10 mouse cellular contexts compared by ENCODE assay signal in the genomic region with DNA sequence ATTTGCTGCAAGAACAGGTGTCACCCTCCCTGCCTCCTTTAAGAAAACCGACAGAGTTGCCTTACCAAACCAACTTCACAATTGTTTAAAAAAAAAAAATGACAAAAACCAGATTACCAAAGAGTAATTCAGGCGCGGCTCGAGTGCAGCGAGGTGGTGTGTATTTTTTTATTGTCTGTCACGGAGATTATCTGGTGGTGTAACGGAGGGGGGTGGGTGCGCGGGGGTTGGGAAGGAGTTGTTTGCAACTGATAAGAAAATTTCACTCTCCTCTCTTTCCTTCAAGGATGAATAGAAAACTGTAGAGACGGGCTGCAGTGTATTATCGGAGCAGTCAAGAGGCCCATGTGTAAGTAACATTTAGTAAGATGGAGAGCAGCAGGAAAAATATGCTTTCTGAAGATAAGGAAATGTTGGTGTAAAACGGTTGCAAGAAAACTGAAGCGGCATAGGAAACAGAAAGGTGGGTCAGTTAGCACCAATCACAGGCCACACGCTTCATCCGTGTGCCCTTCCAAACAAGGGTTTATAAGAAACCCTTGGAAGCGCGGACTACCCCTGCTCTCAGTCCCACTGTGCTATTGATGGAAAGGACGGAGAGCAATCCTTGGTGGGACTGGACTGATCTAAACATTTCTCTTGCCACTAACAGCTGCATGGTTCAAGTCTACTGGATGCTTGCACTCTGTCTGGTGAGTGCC. TPM values are rescaled to one million over a fixed set of nuclear protein-coding genes. Genes with fewer than 3 reads are reported as not detected.
DNase-seq lines count a peak whose midpoint lies in the region; ATAC-seq lines count a peak whose summit lies in the region.
"Had no signal": no experiment of that assay in that cellular context is flagged by ENCODE, and none has a peak within 500 bp of the region (broad histone marks: within the 10 kb centered on the region; RNA-seq: fewer than 3 reads in every experiment).

No protein-coding gene starts in this region.

- peak overlapping the region; percentile 14 to 42 for H3K27ac ChIP-seq in heart, embryonic 14.5 days (replicated peaks in 1 of 2; ENCODE audit: control insufficient read depth in 1 of 2, insufficient read depth in 1 of 2, low read depth in 2 of 2, low read length in 2 of 2)
- no peak overlapping the region for H3K27ac ChIP-seq in hindbrain, embryonic 16.5 days (ENCODE audit: low read depth, low read length)
- H3K27ac ChIP-seq in midbrain, embryonic 14.5 days (replicated peaks; ENCODE audit: low read depth, low read length): no peak overlapping the region
- H3K27ac ChIP-seq: limb, embryonic 10.5 days had no signal

- H3K36me3 ChIP-seq in heart, embryonic 14.5 days (ENCODE audit: control insufficient read depth, insufficient read depth, low read length): no peaks in the 10 kb centered on the region
- no peaks in the 10 kb centered on the region for H3K36me3 ChIP-seq in hindbrain, embryonic 16.5 days (ENCODE audit: control insufficient read depth, insufficient read depth, low read length)
- no peaks in the 10 kb centered on the region for H3K36me3 ChIP-seq in midbrain, embryonic 14.5 days (ENCODE audit: control insufficient read depth, insufficient read depth, low read length)
- H3K36me3 ChIP-seq: limb, embryonic 10.5 days had no signal

- H3K9ac ChIP-seq in heart, embryonic 14.5 days (ENCODE audit: low read length): 0 out of 2 replicates have a peak overlapping the region, but pooled peaks have one; percentile 3
- H3K9ac ChIP-seq in hindbrain, embryonic 16.5 days (ENCODE audit: low read depth, low read length): no peak overlapping the region
- no peak overlapping the region for H3K9ac ChIP-seq in midbrain, embryonic 14.5 days (replicated peaks; ENCODE audit: low read length)

- H3K4me2 ChIP-seq in heart, embryonic 14.5 days (ENCODE audit: low read length): peak overlapping the region; percentile 65
- peak overlapping the region; percentile 39 for H3K4me2 ChIP-seq in hindbrain, embryonic 16.5 days (ENCODE audit: low read length)
- peak overlapping the region; percentile 37 for H3K4me2 ChIP-seq in midbrain, embryonic 14.5 days (ENCODE audit: low read length)

- peak overlapping the region; percentile 18 to 29; a peak in 3 of 4 replicates for H3K4me3 ChIP-seq in heart, embryonic 14.5 days (ENCODE audit: control insufficient read depth in 1 of 2, insufficient read depth in 1 of 2, low read depth in 1 of 2, low read length in 2 of 2)
- no peak overlapping the region for H3K4me3 ChIP-seq in hindbrain, embryonic 16.5 days (ENCODE audit: low read length)
- 0 out of 2 replicates have a peak overlapping the region, but pooled peaks have one; percentile 8 for H3K4me3 ChIP-seq in midbrain, embryonic 14.5 days (replicated peaks; ENCODE audit: low read depth, low read length)
- H3K4me3 ChIP-seq: limb, embryonic 10.5 days had no signal

- ATAC-seq in heart, embryonic 14.5 days (ENCODE audit: insufficient number of reproducible peaks, insufficient read depth, low FRiP score, low read depth): peak; percentile 39; the same call in 1 of the 2 replicates
- ATAC-seq in hindbrain, embryonic 16.5 days: no peak
- no peak for ATAC-seq in midbrain, embryonic 14.5 days (ENCODE audit: low FRiP score, low TSS enrichment)

- H3K9me3 ChIP-seq in heart, embryonic 14.5 days (ENCODE audit: control insufficient read depth, low read length): no peaks in the 10 kb centered on the region
- H3K9me3 ChIP-seq in hindbrain, embryonic 16.5 days (ENCODE audit: control insufficient read depth, low read length): no peaks in the 10 kb centered on the region
- no peaks in the 10 kb centered on the region for H3K9me3 ChIP-seq in midbrain, embryonic 14.5 days (ENCODE audit: control insufficient read depth, low read length)
- H3K9me3 ChIP-seq: limb, embryonic 10.5 days had no signal

- no peak for DNase-seq in heart, postnatal 14 days
- DNase-seq in c-Kit-negative CD71-positive TER-119-positive erythroid progenitor cells, embryonic 14.5 days (ENCODE audit: low read depth, low spot score): peak; percentile 78
- DNase-seq in midbrain, embryonic 14.5 days: peak; percentile 31
- no peak for DNase-seq in frontal cortex, postnatal 10 days (ENCODE audit: low spot score in 2 of 2)
- DNase-seq in lung, postnatal 25 days (ENCODE audit: low spot score): no peak
- DNase-seq in right cerebral cortex, adult 18-20 months: no peak
- DNase-seq: cerebellum, adult 9-10 months had no signal

- no peaks in the 10 kb centered on the region for H3K27me3 ChIP-seq in heart, embryonic 14.5 days (ENCODE audit: control insufficient read depth, insufficient read depth, low read length)
- H3K27me3 ChIP-seq in hindbrain, embryonic 16.5 days (replicated peaks; ENCODE audit: control insufficient read depth, insufficient read depth, low read length): no peaks in the 10 kb centered on the region
- no peaks in the 10 kb centered on the region for H3K27me3 ChIP-seq in midbrain, embryonic 14.5 days (ENCODE audit: control insufficient read depth, insufficient read depth, low read length)

- intact Hi-C loops in heart, postnatal 14 days (cut with DNase I): no loop called here

- 18% methylated on average over 18 of the region's 18 CpGs for WGBS in heart, embryonic 14.5 days
- WGBS in hindbrain, embryonic 16.5 days: 44% methylated on average over 18 of the region's 18 CpGs
- WGBS in midbrain, embryonic 14.5 days: 25% methylated on average over 18 of the region's 18 CpGs

- H3K4me1 ChIP-seq in heart, embryonic 14.5 days (ENCODE audit: control insufficient read depth in 2 of 2, insufficient read depth in 2 of 2, low read length in 2 of 2): peaks cover 3 to 11% of the 10 kb centered on the region in 2 experiments; a peak in 3 of 4 replicates
- no peaks in the 10 kb centered on the region; the same call in 1 of the 2 replicates for H3K4me1 ChIP-seq in hindbrain, embryonic 16.5 days (ENCODE audit: control insufficient read depth, insufficient read depth, low read depth, low read length)
- H3K4me1 ChIP-seq in midbrain, embryonic 14.5 days (ENCODE audit: control insufficient read depth, insufficient read depth, low read length): 0 out of 2 replicates have a peak, but pooled peaks cover 6% of the 10 kb centered on the region
- H3K4me1 ChIP-seq: limb, embryonic 10.5 days had no signal

RNA-seq across cellular contexts. Expression of a gene that starts 17.2 kb away (rescaled TPM):
- 24.4 and 27.1 TPM in 2 replicates for polyA plus RNA-seq in heart, embryonic 14.5 days (2014; fragmentation: Nextera tagmentation; extraction: Ambion mirVana)
- total RNA-seq in heart, postnatal 14 days (2021): 10 to 100 TPM; 28.0 to 28.3 TPM
- polyA plus RNA-seq in hindbrain, embryonic 16.5 days (2015; fragmentation: Nextera tagmentation; extraction: Ambion mirVana): 31.6 and 38.3 TPM in 2 replicates
- 57.0 and 67.8 TPM in 2 replicates for polyA plus RNA-seq in midbrain, embryonic 14.5 days (2014; fragmentation: Nextera tagmentation; extraction: Ambion mirVana)

Comparison
In these comparisons a context has a peak if more than half of its experiments do, and no peak if none do; other contexts are left out.
1. H3K27ac ChIP-seq: peak in heart, embryonic 14.5 days (2 of 2); none in hindbrain, embryonic 16.5 days (single experiment) and midbrain, embryonic 14.5 days (single experiment).
2. DNase-seq: peak in c-Kit-negative CD71-positive TER-119-positive erythroid progenitor cells, embryonic 14.5 days (single experiment) and midbrain, embryonic 14.5 days (single experiment); none in heart, postnatal 14 days (0 of 2), frontal cortex, postnatal 10 days (0 of 2), lung, postnatal 25 days (single experiment) and right cerebral cortex, adult 18-20 months (single experiment).
3. Peak in every context shown above with its lines, with median percentiles within 50 percentile points of each other: H3K4me2 ChIP-seq.